Mouse (Mus musculus) megakaryocyte-erythroid progenitor cell, adult 5-6 weeks (primary cell): ENCODE measurements around the gene Ryk. TPM values are rescaled to one million over a fixed set of nuclear protein-coding genes. Genes with fewer than 3 reads are reported as not detected.

Experiments used
- ATAC-seq: replicated peaks from 2 replicates; pipeline ENCODE4 v1.8.0; 2016; ENCODE audit warnings: mild to moderate bottlenecking, inconsistent platforms; ENCODE audit not compliant: severe bottlenecking, poor library complexity, low FRiP score, low TSS enrichment
- total RNA-seq, 2 experiments: library from RNA; stranded (forward) in 1 of 2; stranded (reverse) in 1 of 2; fragments of 200-1000, 215-1000 nt in 1 of 2; fragments of >200 nt in 1 of 2; fragmentation: Nextera tagmentation in 1 of 2; gene quantifications; 2 replicates each; pipeline ENCODE4 v1.2.3; 2014 to 2017

Gene Ryk
- total RNA-seq (2014; fragmentation: Nextera tagmentation) (17.0 and 17.5 TPM in 2 replicates), total RNA-seq (2017) (13.8 and 23.8 TPM in 2 replicates)

- peak; percentile 68 for ATAC-seq
Observed at GRCm38 (mm10) chr9:102834742-102835591, at the start of gene Ryk. Gene Ryk (plus strand): TSS chr9:102834917.

- ATAC-seq: no peak
Observed at GRCm38 (mm10) chr9:102789491-102789890, 45.2 kb upstream of the Ryk start.

- ATAC-seq: no peak
Observed at GRCm38 (mm10) chr9:102791845-102792244, 42.9 kb upstream of the Ryk start.

GRCm38 (mm10) chr9:102792836-102793235 is 41.9 kb upstream of the Ryk start:
- ATAC-seq: no peak

GRCm38 (mm10) chr9:102793286-102793809 is 41.4 kb upstream of the Ryk start:
- no peak for ATAC-seq

- ATAC-seq: no peak
Observed at GRCm38 (mm10) chr9:102798406-102798805, 36.3 kb upstream of the Ryk start.

GRCm38 (mm10) chr9:102806056-102806573 is 28.6 kb upstream of the Ryk start:
- no peak for ATAC-seq

GRCm38 (mm10) chr9:102811192-102811591 is 23.5 kb upstream of the Ryk start:
- ATAC-seq: no peak

- no peak for ATAC-seq
Observed at GRCm38 (mm10) chr9:102818228-102818627, 16.5 kb upstream of the Ryk start.

GRCm38 (mm10) chr9:102828604-102829003 is 6.1 kb upstream of the Ryk start:
- ATAC-seq: peak; percentile 85

- no peak for ATAC-seq
Observed at GRCm38 (mm10) chr9:102831541-102831940, 3.2 kb upstream of the Ryk start.

- peak; percentile 31; the same call in 1 of the 2 replicates for ATAC-seq
Observed at GRCm38 (mm10) chr9:102834414-102834741, 339 bp upstream of the Ryk start.

GRCm38 (mm10) chr9:102836279-102836678 is 1.6 kb downstream of the Ryk start:
- no peak for ATAC-seq

GRCm38 (mm10) chr9:102840792-102841778 is 6.4 kb downstream of the Ryk start:
- ATAC-seq: peak; percentile 72

GRCm38 (mm10) chr9:102841832-102842231 is 7.1 kb downstream of the Ryk start:
- ATAC-seq: no peak

GRCm38 (mm10) chr9:102842498-102842897 is 7.8 kb downstream of the Ryk start:
- no peak for ATAC-seq

GRCm38 (mm10) chr9:102843577-102843976 is 8.9 kb downstream of the Ryk start:
- no peak for ATAC-seq

GRCm38 (mm10) chr9:102845851-102846250 is 11.1 kb downstream of the Ryk start:
- ATAC-seq: no peak

- no peak for ATAC-seq
Observed at GRCm38 (mm10) chr9:102846348-102846747, 11.6 kb downstream of the Ryk start.
